Mouse (Mus musculus) neural tube, embryonic 14.5 days (tissue): Measurements from ENCODE around the gene Syt9. TPM values are rescaled to one million over a fixed set of nuclear protein-coding genes. Genes with fewer than 3 reads are reported as not detected.
"Not testable (repeated sequence)": the region's sequence is repeated elsewhere in the genome, so short reads cannot be mapped to it uniquely, and the experiment has no call there.

Experiments
- ATAC-seq: fragments of 200-750 bp; cut with Nextera tagmentation; 2 replicates; pipeline ENCODE4 v1.8.0; 2017; ENCODE audit warnings: low read depth, mild to moderate bottlenecking, moderate TSS enrichment, moderate library complexity
- H3K27ac ChIP-seq: fragments of 300-500 bp; sonication (generic); 2 replicates; pipeline ENCODE4 v1.5.1; 2014; ENCODE audit warnings: low read depth, mild to moderate bottlenecking, control low read depth, low read length, moderate library complexity, mixed read lengths
- H3K27me3 ChIP-seq: fragments of 300-500 bp; sonication (generic); 2 replicates; pipeline ENCODE4 v1.6.1; 2014; ENCODE audit warnings: low read length; ENCODE audit not compliant: control insufficient read depth, insufficient read depth
- H3K36me3 ChIP-seq: fragments of 300-500 bp; sonication (generic); 2 replicates; pipeline ENCODE4 v1.6.1; 2014; ENCODE audit warnings: low read length, mixed read lengths; ENCODE audit not compliant: control insufficient read depth, insufficient read depth
- H3K4me1 ChIP-seq: fragments of 300-500 bp; sonication (generic); 2 replicates; pipeline ENCODE4 v1.6.1; 2014; ENCODE audit warnings: low read length; ENCODE audit not compliant: control insufficient read depth, insufficient read depth
- H3K4me2 ChIP-seq: fragments of 300-500 bp; sonication (generic); 2 replicates; pipeline ENCODE4 v1.6.1; 2014; ENCODE audit warnings: mild to moderate bottlenecking, low read depth, low read length, control low read depth
- H3K4me3 ChIP-seq: fragments of 300-500 bp; sonication (generic); 2 replicates; pipeline ENCODE4 v1.5.1; 2014; ENCODE audit warnings: low read depth, low read length, control low read depth, mixed read lengths
- H3K9ac ChIP-seq: fragments of 300-500 bp; sonication (generic); replicated peaks from 2 replicates; pipeline ENCODE4 v1.6.1; 2014; ENCODE audit warnings: low read depth, mild to moderate bottlenecking, control low read depth, low read length, mixed read lengths
- H3K9me3 ChIP-seq: fragments of 300-500 bp; sonication (generic); 2 replicates; pipeline ENCODE4 v1.6.1; 2016; ENCODE audit warnings: low read length; ENCODE audit not compliant: control insufficient read depth
- whole genome bisulfite sequencing: fragments of 180-500 bp; shearing (Covaris S2); extraction: QIAGEN DNeasy Blood & Tissue Kit; methylation state at CpG from one replicate; pipeline ENCODE4 v1.1.7; 2014; 5-methylcytosine and 5-hydroxymethylcytosine counted together
- polyA plus RNA-seq: library from polyadenylated mRNA; unstranded; fragments of >200 nt; fragmentation: Nextera tagmentation; extraction: Ambion mirVana; gene quantifications from 2 replicates; pipeline ENCODE4 v1.2.1, GENCODE M21; 2014

Gene Syt9
- polyA plus RNA-seq, 1 experiment from 2014 or later = 12.7 TPM

DNA sequence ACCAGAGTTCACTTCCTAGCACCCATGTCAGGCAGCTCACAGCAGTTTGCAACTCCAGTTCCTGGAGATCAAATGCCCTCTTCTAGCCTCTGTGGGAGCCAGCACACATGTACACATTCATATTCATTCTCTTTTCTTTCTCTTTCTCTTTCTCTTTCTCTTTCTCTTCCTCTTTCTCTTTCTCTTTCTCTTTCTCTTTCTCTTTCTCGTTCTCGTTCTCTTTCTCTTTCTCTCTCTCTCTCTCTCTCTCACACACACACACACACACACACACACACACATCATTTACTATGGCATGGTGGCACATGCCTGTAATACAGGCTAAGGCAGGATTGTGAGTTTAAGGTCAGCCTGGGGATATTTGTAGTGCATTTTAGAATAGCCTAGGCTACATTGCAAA is 115.2 kb downstream of the Syt9 start:
- not testable (repeated sequence) for H3K27ac ChIP-seq, H3K9me3 ChIP-seq, H3K4me1 ChIP-seq, H3K27me3 ChIP-seq, H3K9ac ChIP-seq, H3K4me3 ChIP-seq, H3K4me2 ChIP-seq, ATAC-seq, H3K36me3 ChIP-seq
- WGBS = 95% methylated on average over 2 of the region's 2 CpGs

DNA sequence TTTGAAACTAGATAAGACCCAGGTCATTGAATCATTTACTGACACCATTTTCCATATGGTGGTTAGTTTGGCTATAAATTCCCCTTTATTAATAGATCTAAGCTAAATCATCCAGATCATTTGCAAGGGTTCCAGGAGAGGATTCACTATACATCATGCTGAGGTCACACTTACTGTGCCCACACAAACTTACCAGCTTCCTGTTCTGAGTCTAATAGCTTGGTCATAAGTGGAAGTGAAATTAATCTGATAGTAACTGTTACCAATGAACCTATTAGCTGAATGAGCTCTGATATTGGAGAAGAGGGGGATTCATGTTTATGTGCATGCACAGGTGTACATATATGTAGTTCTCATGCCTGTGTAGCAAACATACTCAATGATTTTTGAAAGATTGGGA is 124.9 kb downstream of the Syt9 start:
- Histone ChIP-seq H3K4me3 (no peak overlapping the region), H3K36me3 (no peaks in the 10 kb centered on the region), H3K4me2 (no peak overlapping the region), H3K9ac (no peak overlapping the region), H3K4me1 (no peaks in the 10 kb centered on the region), H3K9me3 (no peaks in the 10 kb centered on the region), H3K27ac (no peak overlapping the region), H3K27me3 (no peaks in the 10 kb centered on the region)
- ATAC-seq = no peak

DNA sequence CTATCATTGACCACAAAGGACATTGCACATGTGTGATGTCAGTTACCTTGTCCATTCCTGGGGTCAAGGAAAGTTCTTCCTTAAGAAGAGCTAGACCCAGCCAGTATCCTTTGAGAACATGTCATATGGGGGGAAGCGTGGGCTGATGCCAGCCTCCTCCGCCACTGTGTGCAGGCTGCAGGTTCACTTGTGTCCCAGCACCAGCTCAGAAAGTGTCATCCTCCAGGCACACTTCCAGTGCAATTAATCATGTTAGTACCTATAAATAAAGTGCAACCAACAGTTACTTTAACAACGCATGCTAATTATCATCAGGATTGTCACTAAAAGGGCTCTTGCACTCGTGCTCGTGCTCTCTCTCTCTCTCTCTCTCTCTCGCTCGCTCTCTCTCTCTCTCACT is 126.4 kb downstream of the Syt9 start:
- no peak overlapping the region for H3K27ac ChIP-seq
- 73% methylated on average over 7 of the region's 7 CpGs for WGBS
- no peak overlapping the region for H3K4me3 ChIP-seq
- H3K36me3 ChIP-seq = no peaks in the 10 kb centered on the region
- H3K4me2 ChIP-seq = no peak overlapping the region
- no peaks in the 10 kb centered on the region for H3K27me3 ChIP-seq
- no peak overlapping the region for H3K9ac ChIP-seq
- H3K9me3 ChIP-seq = no peaks in the 10 kb centered on the region
- no peaks in the 10 kb centered on the region for H3K4me1 ChIP-seq
- ATAC-seq = peak; percentile 28; the same call in 1 of the 2 replicates

DNA sequence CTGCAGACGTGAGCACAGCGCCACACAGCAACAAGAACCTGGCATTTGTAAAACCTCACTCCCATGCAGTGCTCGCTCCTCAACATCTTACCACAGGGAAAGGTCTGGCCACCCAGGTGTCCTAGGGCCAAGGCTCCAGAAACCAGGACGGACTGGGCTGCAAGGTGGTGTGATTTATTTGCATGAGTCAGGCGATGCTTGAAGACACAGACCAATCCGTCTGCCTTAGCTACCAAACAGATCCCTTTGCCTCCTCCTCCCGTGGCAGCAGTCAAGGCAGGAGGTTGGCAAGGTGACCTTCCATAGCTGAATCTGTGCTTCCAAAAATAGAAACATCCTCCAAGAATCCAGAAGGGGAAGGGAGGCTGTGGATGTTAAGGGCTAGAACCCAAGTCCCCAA is 130.1 kb downstream of the Syt9 start:
- H3K27me3 ChIP-seq = no peaks in the 10 kb centered on the region
- H3K9me3 ChIP-seq = no peaks in the 10 kb centered on the region
- H3K9ac ChIP-seq = no peak overlapping the region
- no peak overlapping the region for H3K27ac ChIP-seq
- no peak overlapping the region for H3K4me3 ChIP-seq
- 80% methylated on average over 7 of the region's 7 CpGs for WGBS
- no peak for ATAC-seq
- no peaks in the 10 kb centered on the region for H3K36me3 ChIP-seq
- H3K4me1 ChIP-seq = no peaks in the 10 kb centered on the region
- H3K4me2 ChIP-seq = no peak overlapping the region

DNA sequence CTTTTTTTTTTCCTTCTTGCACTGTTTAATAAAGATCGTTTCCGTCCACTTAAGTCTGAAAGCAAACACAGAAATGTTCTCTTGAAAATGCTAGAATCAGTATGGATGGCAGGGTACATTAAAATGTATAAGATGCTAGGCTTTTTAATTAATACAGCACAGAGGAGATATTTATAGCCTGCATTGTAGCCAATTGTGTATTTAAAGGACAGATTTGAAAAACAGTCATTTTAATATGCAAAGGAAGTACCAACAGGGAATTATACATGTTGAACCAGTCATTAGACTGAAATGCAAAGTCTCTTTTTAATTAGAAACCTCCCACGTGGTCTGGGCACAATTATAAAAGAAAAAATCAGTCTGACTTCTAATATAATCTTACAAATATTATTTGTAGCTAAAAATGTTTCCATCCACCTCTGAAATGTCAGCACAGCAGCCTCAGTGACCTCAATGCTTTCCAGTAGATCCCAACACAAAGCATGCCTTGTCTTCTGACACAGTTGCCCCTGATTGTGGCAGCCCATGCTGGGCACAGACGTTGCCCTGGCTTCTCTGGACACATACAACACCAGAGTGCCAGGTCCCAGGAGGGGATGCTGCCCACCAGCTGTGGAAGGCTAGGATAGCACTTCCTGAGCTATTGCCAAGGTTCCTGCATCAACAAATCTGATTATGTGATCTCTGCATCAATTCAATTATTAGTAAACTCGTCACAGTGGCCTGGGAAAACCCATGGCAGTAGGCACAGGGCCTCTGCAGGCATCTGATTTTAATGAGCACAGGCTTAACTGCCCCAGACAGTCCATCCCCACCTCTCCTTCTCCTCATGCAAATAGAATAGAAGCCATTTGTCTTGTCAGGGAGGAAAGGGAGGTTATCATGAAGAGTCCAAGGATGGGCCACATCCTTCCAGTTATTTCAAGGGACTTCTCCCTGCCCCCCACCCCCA is 134.5 kb downstream of the Syt9 start:
- Histone ChIP-seq H3K36me3 (no peaks in the 10 kb centered on the region), H3K27ac (no peak overlapping the region), H3K9ac (no peak overlapping the region), H3K4me2 (no peak overlapping the region), H3K4me3 (no peak overlapping the region), H3K4me1 (no peaks in the 10 kb centered on the region), H3K9me3 (no peaks in the 10 kb centered on the region), H3K27me3 (no peaks in the 10 kb centered on the region)
- WGBS = 47% methylated on average over 5 of the region's 5 CpGs
- ATAC-seq = no peak

DNA sequence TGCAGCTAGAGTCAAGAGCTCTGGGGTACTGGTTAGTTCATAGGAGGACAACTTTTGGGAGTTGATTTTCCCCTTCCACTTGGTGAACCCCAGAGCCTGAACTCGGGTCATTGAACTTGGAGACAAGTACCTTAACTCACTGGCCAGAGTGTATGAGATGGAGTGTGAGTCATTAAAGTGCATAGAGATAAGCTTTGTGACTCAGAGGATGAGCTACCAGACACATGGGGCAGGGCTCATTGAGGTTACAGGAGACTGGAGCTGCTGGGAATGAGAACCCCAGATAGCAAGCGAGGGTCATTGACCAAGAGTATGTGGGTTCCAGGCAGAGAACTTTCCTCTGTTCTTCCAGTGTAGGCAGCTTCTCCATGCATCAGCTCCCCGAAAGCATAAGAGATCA is 137.4 kb downstream of the Syt9 start:
- no peaks in the 10 kb centered on the region for H3K36me3 ChIP-seq
- 84% methylated on average over 3 of the region's 3 CpGs for WGBS
- ATAC-seq = no peak

DNA sequence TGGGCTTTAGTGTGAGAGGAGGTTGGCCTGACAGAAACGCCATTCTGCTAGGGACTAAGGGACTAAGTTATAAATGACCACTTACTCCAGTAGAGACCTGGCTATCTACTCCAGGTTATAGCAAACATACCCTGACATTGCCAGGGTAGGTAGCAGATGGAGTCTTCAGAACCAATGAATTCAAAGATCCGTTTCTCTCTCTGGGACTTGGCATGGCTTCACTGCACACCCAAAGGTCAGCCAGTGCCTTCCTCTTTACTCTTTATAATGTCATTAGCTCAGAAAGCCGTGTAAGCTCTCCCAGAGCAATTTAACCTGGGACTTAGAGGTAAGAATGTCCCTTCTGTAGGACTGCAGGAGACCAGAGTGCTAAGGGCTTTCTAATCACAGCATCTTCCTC is 139.2 kb downstream of the Syt9 start:
- whole genome bisulfite sequencing = 85% methylated on average over 3 of the region's 3 CpGs

More for the DNA sequence above, 137.4 kb downstream of the Syt9 start:
- no peaks in the 10 kb centered on the region for H3K4me1 ChIP-seq
- H3K9me3 ChIP-seq = no peaks in the 10 kb centered on the region
- no peak overlapping the region for H3K27ac ChIP-seq
- H3K4me2 ChIP-seq = no peak overlapping the region
- H3K27me3 ChIP-seq = no peaks in the 10 kb centered on the region
- H3K9ac ChIP-seq = no peak overlapping the region
- no peak overlapping the region for H3K4me3 ChIP-seq

DNA sequence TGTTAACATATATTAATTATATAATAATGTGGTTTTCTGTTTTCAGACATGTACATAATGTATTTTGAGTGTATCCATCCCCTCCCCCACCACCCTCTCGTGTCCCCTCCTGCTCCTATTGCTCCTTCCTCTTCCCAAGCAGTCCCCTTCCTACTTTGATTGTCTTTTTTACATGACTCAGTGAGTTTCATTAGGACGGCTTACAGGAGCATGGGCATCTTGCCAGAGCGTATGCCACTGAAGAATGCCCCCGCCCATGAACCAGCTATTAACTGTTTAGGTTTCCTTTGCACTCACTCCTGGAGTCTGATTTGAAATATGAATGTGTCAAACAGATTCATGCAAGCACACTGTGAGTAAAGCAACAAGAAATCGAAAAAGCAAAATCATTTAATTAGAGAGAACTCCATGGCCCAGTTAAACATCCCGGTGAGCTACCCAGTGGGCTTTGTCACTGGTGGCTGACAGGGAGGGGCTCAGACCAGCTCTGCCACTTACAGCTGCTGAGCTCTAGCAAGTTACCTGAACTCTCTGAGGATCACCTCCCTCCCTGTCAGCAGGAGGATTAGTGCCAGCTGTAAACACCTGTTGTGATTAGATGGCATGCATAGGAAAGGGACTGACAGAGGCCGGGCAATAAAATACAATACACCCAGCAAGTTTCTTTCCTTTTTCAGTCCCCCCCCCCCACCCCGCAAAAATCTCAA is 146.3 kb downstream of the Syt9 start:
- no peak overlapping the region for H3K4me2 ChIP-seq
- peak; percentile 58 for ATAC-seq
- H3K9ac ChIP-seq = no peak overlapping the region
- no peak overlapping the region for H3K4me3 ChIP-seq
- H3K27ac ChIP-seq = no peak overlapping the region
- no peaks in the 10 kb centered on the region for H3K9me3 ChIP-seq
- WGBS = 45% methylated on average over 8 of the region's 8 CpGs
- H3K4me1 ChIP-seq = no peaks in the 10 kb centered on the region
- no peaks in the 10 kb centered on the region for H3K27me3 ChIP-seq
- H3K36me3 ChIP-seq = no peaks in the 10 kb centered on the region

More for the DNA sequence above, 139.2 kb downstream of the Syt9 start:
- no peak for ATAC-seq
- H3K9ac ChIP-seq = no peak overlapping the region
- H3K27me3 ChIP-seq = no peaks in the 10 kb centered on the region
- H3K4me3 ChIP-seq = no peak overlapping the region
- no peaks in the 10 kb centered on the region for H3K36me3 ChIP-seq
- H3K27ac ChIP-seq = no peak overlapping the region
- H3K4me1 ChIP-seq = no peaks in the 10 kb centered on the region
- no peaks in the 10 kb centered on the region for H3K9me3 ChIP-seq
- H3K4me2 ChIP-seq = no peak overlapping the region
